Mouse (Mus musculus) thymus, adult 18-20 months (tissue): Measurements from ENCODE around the gene Ceacam15.
"Not testable (repeated sequence)": the region's sequence is repeated elsewhere in the genome, so short reads cannot be mapped to it uniquely, and the experiment has no call there.

Source experiments
- DNase-seq, 2 experiments: peaks; one replicate each; pipeline ENCODE4 v3.0.0; 2022; ENCODE audit warnings: mixed read lengths in 2 of 2

Gene Ceacam15

DNA sequence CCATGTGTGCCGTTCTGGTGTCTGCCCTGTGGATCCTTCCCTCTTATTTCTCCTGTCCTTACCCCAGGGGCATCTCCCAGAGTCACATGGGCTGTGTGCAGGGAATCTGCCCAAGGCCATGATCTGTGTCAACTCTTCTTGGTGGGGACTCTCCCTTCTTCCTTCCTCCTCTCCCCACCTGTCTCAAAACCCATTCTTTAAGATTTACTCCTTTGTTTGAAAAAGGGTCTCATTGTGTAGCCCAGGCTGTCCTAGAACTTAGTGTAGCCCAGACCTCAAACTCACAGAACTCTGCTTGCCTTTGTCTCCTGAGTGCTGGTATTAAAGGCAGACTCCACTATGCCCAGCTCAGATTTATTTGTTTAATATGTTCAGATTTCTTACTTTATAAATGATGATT is at the start of gene Ceacam15:
TSS of gene Ceacam15 (minus strand) at position 101 of the 400 bp plus-strand sequence.
- DNase-seq = no peak

DNA sequence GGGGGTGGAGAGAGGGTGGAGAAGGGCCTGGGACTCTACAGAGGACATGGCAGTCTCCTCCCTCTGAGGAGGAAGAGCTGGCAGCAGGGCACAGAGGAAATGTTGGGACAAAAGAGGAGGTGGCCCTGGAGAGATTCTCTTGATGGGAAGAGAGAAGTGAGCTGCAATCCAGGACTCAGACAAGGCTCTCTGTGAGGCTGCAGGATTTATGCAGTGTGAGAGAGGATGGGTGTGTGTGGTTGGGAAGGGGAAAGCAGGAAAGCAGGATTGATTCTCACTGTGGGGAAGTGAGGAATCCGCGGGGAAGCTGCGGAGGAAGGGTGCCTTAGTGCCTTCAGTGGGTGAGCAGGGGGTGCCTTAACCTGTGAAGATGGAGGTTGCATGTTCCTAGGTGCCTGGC is 47.0 kb upstream of the Ceacam15 start:
- not testable (repeated sequence) for DNase-seq

DNA sequence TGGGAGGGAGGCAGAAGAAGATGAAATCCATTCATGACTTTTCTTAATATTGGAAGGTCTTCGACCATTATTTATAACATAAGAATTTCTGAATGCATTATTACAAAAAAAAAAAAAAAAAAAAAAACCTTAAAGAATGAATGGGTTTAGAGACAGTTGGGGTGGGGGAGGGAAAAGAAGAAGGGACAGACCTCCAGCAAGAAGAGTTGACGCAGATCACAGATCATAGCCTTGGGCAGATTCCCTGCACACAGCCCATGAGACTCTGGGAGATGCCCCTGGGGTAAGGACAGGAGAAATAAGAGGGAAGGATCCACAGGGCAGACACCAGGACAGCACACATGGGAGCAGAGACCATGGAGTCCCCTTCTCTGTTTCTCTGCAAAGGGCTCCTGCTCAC is 46.1 kb upstream of the Ceacam15 start, which contains the start of gene Ceacam9:
TSS of gene Ceacam9 (plus strand) at position 301 of the 400 bp plus-strand sequence.
- DNase-seq = no peak

DNA sequence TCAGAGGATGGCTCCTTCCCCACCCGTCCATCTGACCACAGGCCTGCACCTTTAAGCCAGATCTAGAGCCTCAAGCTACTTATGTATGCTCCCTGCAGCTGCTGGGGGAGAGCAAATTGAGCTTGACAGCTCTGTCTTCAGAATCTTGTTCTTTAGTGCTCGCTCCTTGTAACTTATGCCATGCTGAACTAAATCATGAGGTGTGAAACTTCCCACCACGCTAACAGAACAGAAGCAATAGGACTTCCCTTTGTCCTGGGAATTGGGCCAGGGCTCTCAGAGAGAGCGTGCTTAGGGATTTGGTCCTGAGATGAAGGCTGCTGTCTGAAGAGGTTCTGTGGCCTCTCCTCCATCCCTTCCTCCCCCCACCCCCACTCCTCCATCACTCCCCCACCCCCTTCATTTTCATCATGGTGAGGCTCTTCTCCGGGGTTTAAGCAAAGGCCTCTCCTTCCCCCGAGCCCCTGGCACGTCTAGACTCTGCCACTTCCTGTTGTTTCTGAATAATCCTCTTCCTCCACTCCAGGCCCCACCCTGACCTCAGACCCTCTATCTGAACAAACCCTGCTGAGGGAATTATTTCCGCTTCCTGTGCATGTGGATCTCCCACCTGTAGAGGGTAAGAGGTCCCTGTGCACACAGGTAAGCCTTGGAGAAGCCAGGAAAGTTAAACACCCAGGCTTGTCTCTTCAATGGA is 41.1 kb upstream of the Ceacam15 start:
- peak in 1 of 2 experiments; percentile 12 for DNase-seq

DNA sequence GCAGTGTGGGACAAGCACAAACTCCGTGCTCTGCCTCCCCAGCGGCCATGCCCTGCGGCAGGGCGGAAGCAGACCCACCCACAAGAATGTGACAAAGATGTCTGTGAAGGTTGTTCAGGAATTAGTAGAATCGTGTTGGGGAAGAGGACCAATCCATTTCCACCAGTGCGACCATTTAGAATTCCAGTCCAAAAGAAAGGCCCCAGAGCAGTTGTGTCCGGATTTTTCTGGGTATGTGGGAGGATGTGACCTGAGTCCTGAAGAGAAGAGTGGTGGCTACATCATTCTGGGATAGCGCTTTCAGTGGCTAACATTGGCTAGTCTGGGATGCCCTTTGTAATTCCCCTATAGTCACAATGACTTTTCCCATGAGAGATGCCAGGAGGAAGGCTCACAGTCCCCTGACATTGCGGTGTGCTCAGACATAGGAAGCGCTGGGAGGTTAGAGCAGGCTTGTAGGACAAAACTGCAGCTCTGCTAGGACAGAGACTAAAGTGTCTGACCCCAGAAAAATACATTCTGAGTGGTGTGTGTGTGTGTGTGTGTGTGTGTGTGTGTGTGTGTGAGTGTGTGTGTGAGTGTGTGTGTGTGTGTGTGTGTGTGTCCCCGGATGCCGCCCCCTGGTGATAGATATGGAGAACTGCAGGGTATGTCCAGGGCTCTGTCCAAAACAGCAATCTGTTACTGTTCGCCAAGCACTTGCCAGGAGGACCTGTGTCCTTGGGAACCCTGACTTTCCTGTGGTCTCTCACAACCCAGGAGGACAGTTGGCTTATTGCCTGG is 37.3 kb upstream of the Ceacam15 start:
- DNase-seq = no peak

DNA sequence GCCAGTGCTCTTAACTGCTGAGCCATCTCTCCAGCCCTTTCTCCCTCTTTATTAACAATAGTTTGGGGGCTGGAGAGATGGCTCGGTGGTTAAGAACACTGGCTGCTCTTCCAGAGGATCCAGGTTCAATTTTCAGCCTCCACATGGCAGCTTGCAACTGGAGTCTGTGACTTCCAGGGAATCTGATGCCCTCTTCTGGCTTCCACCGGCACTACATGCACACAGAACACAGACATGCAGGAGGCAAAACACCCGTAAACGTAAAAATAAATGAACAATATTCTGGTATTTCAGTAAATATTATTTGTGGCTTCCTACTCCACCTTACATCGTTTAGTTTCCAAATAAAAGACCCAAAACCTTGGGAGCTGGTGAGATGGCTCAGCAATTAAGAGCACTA is 35.1 kb upstream of the Ceacam15 start:
- no peak for DNase-seq

DNA sequence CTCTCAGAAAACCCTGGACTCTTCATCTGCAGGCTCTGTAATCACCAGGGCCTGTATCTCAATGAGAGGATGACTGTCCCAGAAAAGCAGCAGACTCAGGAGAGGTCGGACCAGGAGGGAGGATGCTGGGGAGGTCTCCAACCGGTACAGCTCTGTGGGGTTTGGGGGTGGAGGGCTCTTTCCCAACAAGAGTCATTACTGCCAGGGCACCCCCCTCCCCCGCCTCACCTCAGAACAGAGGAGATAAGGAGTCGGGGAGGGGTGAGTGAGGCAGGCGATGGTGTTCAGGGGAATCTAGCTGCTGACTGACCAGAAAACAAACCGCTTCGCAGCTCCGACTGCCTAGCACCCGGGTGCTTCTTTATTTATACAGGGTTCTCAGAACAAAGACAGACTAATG is 32.7 kb upstream of the Ceacam15 start:
- DNase-seq = no peak

DNA sequence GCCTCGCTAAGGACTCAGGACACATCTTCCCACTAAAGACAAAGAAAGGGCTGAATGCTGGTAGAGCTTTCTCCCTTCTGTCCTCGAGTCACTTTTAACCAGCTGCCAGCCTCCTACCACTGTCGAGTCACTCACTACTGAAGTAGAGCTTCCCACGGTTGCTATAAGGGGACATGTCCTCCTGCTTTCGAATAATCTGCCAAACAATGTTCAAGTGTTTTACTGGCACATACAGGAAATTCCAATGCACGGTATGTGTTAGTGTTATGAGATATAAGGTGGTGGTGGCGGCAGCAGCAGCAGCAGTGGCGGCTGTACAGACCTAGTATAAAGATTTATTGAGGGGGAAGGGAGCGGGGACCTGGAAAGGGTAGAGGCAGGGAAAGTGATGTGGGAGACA is 30.9 kb upstream of the Ceacam15 start:
- DNase-seq = no peak

DNA sequence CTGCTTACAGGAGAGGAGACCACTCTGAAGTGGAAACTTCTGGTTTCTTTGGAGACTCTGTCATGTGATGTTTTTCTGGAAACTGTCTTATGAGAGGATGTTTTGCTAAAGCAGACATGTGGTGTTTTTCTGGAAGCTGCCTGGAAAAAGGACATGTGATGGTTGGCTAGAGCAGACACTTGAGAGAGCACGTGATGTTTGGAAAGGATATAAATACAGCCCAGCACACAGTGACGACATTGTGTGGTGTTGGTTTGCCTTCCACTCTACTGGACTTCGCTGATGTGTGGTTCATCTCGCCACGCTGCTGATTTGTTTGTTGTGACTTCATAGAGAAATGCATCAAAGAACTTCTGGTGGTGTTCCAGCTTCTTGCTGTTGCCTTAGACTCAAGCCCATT is 25.1 kb upstream of the Ceacam15 start:
- DNase-seq = no peak

DNA sequence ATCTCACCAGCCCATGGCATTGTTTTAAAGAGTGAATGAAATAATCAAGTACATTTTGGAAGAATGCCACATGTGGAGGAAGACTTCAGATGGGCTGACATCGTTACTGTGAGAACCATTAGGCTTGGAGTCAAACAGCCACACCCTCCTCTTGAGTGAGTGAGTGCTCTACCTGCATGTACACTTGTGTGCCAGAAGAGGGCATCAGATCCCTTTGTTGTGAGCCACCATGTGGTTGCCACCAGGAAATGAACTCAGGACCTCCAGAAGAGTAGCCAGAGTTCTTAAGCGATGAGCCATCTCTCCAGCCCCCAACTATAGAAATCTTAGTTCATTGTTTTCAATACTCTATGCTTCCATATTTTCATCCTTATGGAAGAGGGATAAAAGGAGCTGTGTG is 23.5 kb upstream of the Ceacam15 start:
- no peak for DNase-seq

DNA sequence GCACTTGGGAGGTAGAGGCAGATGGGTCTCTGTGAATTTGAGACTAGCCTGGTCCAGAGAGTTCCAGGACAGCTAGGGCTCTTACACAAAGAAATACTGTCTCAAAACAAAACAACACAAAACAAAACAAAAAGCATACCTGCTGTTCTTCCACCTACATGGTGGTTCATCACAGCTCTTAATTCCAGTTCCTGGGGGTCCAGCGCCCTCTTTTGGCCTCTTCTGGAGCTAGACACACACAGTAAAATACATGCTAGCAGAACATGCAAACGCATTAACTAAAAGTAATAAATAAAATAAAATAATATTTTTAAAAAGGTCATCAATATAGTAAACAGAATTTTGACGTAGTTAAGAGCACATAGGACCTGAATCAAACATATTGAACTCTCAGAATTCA is 19.5 kb upstream of the Ceacam15 start:
- no peak for DNase-seq

DNA sequence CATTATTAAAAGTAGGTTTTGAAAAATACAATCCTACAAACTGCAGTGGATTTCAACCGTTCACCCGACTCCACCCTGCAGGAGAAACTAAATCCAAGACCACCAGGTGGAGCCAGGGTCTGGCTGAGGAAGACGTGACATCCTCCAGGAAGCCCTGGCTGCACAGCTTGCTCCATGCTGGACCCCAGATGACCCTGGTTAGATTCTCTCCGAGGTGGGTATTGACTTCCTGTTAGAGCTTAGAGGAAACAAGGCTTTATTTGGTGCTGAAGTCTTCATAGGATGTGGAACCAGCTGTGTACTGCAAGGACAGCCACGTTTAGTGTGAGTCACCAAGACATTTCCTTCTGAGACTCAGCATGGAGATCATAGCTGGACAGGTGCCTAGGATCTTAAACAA is 13.7 kb upstream of the Ceacam15 start:
- DNase-seq = no peak

DNA sequence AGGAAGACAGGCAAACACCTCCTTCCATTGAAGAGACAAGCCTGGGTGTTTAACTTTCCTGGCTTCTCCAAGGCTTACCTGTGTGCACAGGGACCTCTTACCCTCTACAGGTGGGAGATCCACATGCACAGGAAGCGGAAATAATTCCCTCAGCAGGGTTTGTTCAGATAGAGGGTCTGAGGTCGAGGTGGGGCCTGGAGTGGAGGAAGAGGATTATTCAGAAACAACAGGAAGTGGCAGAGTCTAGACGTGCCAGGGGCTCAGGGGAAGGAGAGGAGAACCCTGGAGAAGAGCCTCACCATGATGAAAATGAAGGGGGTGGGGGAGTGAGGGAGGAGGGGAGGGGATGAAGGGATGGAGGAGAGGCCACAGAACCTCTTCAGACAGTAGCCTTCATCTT is 4.7 kb upstream of the Ceacam15 start:
- not testable (repeated sequence) for DNase-seq

DNA sequence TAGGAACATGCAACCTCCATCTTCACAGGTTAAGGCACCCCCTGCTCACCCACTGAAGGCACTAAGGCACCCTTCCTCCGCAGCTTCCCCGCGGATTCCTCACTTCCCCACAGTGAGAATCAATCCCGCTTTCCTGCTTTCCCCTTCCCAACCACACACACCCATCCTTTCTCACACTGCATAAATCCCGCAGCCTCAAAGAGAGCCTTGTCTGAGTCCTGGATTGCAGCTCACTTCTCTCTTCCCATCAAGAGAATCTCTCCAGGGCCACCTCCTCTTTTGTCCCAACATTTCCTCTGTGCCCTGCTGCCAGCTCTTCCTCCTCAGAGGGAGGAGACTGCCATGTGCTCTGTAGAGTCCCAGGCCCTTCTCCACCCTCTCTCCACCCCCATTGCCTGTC is 806 bp downstream of the Ceacam15 start:
- not testable (repeated sequence) for DNase-seq

DNA sequence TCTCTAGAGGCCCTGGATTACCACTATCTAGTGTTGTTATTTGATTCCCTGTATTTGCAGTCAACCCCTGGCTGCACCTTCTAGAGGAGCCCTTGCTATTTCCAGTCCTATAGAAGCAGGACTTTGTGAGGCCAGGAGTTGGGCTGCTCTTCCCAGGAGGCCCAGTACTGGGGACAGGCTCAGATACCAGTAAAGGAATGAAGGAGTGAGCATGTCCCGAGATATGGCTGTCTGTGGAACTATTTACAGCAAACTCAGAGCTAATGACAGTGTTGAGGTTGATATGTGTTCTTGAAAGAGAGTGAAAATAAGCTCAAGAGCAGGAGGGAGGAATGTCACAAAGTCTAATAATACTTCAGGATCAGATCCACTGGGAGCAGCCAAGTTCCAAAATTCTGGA is 1.7 kb downstream of the Ceacam15 start:
- DNase-seq = no peak

DNA sequence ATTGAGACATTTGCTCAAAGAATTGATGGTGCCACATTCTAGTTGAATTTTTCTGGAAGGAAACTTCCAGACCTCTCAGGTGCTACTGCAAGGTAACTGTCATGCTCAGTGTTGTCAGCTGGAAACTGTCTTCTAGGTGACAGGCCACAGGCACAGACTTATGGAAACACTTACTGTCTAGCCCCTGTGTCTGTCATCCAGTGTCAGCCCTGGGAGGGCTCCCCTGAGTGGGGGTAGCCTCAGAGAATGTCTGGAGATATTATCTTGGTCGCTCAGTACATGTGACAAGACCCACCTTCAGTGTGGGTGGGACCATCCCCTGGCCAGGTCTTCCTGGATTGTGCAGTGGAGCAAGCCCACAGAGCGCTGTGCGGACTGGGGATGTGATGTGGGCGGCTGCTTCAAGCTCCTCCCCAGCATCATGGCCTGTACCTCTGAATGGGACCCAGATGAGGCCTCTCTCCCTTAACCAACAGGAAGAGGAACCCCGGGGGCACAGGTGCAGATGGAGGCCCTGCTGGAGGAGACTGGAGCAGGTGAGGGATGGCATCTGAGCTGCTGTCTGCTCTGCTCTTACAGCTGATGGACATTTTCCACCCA is 7.1 kb downstream of the Ceacam15 start:
- DNase-seq = peak in 1 of 2 experiments; percentile 9

DNA sequence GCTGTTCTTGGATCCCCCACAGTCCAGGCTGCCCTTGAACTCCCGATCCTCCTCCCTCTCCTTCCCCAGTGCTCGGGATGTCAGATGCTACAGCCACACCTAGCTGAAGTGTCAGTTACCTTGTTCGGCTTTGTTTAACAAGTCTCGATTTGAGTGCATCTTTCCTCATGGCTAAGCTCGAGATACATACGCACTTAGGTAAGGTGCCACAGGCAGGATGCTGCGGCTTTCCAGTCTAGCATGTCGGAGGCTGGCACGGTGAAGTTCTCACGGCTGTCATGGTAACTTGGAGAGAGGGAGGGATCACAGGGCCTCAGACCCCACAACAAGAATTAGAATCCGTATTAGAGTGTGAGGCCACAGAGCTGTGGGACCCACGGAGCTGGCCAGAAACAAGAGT is 31.2 kb downstream of the Ceacam15 start:
- DNase-seq = no peak

DNA sequence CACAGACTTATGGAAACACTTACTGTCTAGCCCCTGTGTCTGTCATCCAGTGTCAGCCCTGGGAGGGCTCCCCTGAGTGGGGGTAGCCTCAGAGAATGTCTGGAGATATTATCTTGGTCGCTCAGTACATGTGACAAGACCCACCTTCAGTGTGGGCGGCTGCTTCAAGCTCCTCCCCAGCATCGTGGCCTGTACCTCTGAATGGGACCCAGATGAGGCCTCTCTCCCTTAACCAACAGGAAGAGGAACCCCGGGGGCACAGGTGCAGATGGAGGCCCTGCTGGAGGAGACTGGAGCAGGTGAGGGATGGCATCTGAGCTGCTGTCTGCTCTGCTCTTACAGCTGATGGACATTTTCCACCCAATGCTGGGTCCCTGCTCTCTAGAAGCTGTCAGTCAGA is 32.4 kb downstream of the Ceacam15 start:
- DNase-seq = peak in 1 of 2 experiments; percentile 14

DNA sequence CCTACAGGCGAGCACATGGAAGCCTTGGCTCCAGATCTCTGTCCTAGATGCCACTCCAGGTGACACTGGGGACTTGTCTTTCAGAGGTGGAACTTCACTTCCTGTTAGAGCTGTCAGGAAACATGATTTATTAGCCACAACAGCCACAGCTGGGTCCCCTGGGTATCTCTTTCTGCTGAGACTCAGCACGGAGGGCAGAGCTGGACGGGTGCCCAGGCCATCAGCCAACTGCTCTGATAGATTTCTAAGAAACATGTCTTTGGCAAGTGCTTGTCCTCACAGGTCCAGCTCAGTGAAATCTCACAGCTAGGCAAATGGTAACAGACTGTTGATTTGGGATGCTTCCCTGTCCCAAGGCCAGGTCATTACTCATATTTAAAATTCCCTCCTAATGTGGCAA is 36.5 kb downstream of the Ceacam15 start:
- no peak for DNase-seq

DNA sequence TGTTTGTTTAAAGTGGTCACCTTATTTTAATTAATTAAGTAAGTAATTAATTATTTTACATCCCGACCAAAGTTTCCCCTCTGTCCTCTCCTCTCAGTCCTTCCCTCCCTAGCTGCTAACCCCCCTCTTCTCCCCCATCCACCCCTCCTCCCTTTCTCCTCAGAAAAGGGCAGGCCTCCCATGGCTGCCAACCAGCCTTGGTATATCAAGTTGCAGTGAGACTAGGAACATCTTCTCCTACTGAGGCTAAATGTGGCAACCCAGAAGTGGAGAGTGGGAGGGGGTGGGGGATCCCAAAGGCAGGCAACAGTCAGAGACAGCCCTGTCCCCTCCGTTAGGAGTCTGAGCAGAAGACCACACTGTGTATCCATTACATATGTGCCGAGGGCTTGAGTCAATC is 40.4 kb downstream of the Ceacam15 start:
- no peak for DNase-seq

DNA sequence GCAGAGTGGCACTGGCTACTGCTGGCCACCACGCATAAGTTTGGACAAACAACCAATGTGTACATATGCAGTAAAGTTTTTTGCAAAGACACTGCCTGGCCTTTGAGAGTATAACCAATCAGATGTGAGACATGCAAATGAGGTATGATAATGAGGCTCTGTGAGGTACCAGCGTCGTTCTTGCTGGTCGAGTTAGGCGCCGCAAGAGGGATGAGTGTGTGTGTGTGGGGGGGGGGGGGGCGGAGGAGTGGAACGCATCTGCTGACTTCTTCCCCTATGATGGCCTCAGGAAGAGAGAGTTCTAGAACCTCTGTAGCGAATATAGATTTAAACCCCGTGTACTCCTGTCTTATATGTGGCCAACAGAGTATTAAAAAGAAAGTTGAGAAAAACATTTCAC is 41.6 kb downstream of the Ceacam15 start:
- not testable (repeated sequence) for DNase-seq

DNA sequence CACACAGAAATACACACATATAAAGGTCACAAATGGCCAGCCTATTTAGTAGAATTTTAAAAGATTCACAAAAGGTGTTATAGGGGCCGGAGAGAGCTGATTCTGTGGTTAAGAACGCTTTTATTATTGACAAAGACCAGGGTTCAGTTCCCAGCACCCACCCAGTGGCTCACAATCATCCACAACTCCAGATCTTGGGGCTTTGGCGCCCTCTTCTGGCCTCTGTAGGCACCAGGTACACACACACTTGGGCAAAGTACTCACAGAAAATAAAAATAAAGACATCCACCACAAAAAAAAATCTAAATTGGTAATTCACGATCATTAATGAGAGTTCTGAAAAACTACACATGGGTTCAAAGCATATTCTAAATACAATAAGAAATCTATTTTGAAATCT is 43.6 kb downstream of the Ceacam15 start:
- DNase-seq = no peak

DNA sequence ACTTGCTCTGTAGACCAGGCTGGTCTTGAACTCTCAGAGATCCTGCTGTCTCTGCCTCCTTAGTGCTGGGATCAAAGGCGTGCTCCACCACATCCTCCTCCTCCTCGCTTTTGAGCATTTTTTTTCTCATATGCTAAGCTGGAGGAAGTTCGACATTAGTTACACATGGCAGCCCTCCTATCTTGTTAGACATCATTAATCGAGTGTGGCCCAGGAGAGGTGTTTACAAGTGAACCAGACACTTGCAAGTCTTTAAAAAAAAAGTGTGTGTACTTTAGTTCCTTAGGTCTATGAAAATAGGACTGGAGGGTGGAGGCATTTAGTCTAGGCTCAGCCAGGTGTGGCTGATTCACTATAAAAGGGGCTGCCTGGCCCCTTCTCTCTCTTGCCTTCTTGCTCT is 44.5 kb downstream of the Ceacam15 start:
- no peak for DNase-seq
